Mouse (Mus musculus): ENCODE results near the gene Pcdh9.
A peak's percentile ranks its signal among the peaks of the same experiment; 100 is the strongest.

Gene Pcdh9

GRCm38 (mm10) chr14:93794530-93794929 lies 95.9 kb downstream of the Pcdh9 start:
- DNase-seq (ENCODE audit: low read depth, low spot score), result no peak

- no peak for DNase-seq (ENCODE audit: low read depth, low spot score)
Measured at GRCm38 (mm10) chr14:93786234-93786633, 104.2 kb downstream of the Pcdh9 start.

- DNase-seq (ENCODE audit: low read depth, low spot score), result no peak
Measured at GRCm38 (mm10) chr14:93785031-93785430, 105.4 kb downstream of the Pcdh9 start.

GRCm38 (mm10) chr14:93762855-93763254 lies 127.6 kb downstream of the Pcdh9 start:
- DNase-seq (ENCODE audit: low read depth, low spot score), result no peak

- DNase-seq (ENCODE audit: low read depth, low spot score), result no peak
Measured at GRCm38 (mm10) chr14:93734077-93734673, 156.3 kb downstream of the Pcdh9 start.

GRCm38 (mm10) chr14:93725798-93726197 lies 164.7 kb downstream of the Pcdh9 start:
- DNase-seq (ENCODE audit: low read depth, low spot score), result no peak

GRCm38 (mm10) chr14:93719208-93719607 lies 171.3 kb downstream of the Pcdh9 start:
- no peak for DNase-seq (ENCODE audit: low read depth, low spot score)

- no peak for DNase-seq (ENCODE audit: low read depth, low spot score)
Measured at GRCm38 (mm10) chr14:93713250-93713935, 177.1 kb downstream of the Pcdh9 start.

- DNase-seq (ENCODE audit: low read depth, low spot score), result no peak
Measured at GRCm38 (mm10) chr14:93708651-93709050, 181.8 kb downstream of the Pcdh9 start.

- no peak for DNase-seq (ENCODE audit: low read depth, low spot score)
Measured at GRCm38 (mm10) chr14:93701385-93702101, 188.9 kb downstream of the Pcdh9 start.

GRCm38 (mm10) chr14:93700916-93701315 lies 189.6 kb downstream of the Pcdh9 start:
- DNase-seq (ENCODE audit: low read depth, low spot score), result no peak

- no peak for DNase-seq (ENCODE audit: low read depth, low spot score)
Measured at GRCm38 (mm10) chr14:93684641-93685040, 205.8 kb downstream of the Pcdh9 start.

GRCm38 (mm10) chr14:93675273-93676068 lies 215.0 kb downstream of the Pcdh9 start:
- DNase-seq (ENCODE audit: low read depth, low spot score), result no peak

GRCm38 (mm10) chr14:93653986-93654757 lies 236.3 kb downstream of the Pcdh9 start:
- DNase-seq (ENCODE audit: low read depth, low spot score), result no peak

GRCm38 (mm10) chr14:93627241-93627640 lies 263.2 kb downstream of the Pcdh9 start:
- DNase-seq (ENCODE audit: low read depth, low spot score), result no peak

- no peak for DNase-seq (ENCODE audit: low read depth, low spot score)
Measured at GRCm38 (mm10) chr14:93624144-93624543, 266.3 kb downstream of the Pcdh9 start.

- DNase-seq (ENCODE audit: low read depth, low spot score), result no peak
Measured at GRCm38 (mm10) chr14:93621211-93621610, 269.3 kb downstream of the Pcdh9 start.

GRCm38 (mm10) chr14:93607546-93607945 lies 282.9 kb downstream of the Pcdh9 start:
- no peak for DNase-seq (ENCODE audit: low read depth, low spot score)

- DNase-seq (ENCODE audit: low read depth, low spot score), result no peak
Measured at GRCm38 (mm10) chr14:93599997-93600396, 290.5 kb downstream of the Pcdh9 start.

- peak; percentile 1 for DNase-seq (ENCODE audit: low read depth, low spot score)
Measured at GRCm38 (mm10) chr14:93585432-93586024, 305.0 kb downstream of the Pcdh9 start.

- no peak for DNase-seq (ENCODE audit: low read depth, low spot score)
Measured at GRCm38 (mm10) chr14:93564361-93564760, 326.1 kb downstream of the Pcdh9 start.
